Mouse (Mus musculus) cerebellum, adult (tissue): ENCODE data around the gene Zfp219.
A peak's percentile ranks its signal among the peaks of the same experiment; 100 is the strongest.

Source experiments
- ATAC-seq: cut with Nextera tagmentation; 2 replicates; pipeline ENCODE4 v1.9.2; 2017; ENCODE audit warnings: mild to moderate bottlenecking, moderate library complexity, mixed read lengths; ENCODE audit not compliant: insufficient number of reproducible peaks, low FRiP score, low TSS enrichment

Gene Zfp219

DNA sequence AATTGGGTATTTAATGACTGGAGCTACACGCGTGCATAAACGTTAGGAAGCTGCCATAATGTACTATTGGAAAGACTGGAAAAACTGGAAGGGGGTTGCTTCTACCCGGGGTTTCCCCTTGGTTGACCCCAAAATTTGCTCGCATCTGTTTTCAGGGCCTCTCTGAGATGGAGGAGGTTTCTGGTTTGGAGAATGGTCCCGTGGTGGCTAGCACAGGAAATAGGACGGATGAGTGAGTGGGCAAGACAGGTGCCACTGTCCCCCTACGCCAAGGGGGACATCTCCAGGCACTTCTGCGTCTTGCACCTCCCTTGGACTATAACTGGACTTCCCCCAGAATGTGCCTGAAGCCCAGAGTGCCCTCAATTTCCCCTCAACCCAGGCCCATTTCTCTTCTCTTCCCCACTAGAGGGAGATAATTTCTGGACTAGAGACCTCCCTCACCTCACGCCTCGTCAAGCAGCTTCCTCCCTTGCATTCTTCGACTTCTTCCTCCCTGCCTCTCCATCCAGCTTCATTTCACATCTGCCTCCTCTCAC is 1.4 kb downstream of the Zfp219 start:
- peak; percentile 13; the same call in 1 of the 2 replicates for ATAC-seq

DNA sequence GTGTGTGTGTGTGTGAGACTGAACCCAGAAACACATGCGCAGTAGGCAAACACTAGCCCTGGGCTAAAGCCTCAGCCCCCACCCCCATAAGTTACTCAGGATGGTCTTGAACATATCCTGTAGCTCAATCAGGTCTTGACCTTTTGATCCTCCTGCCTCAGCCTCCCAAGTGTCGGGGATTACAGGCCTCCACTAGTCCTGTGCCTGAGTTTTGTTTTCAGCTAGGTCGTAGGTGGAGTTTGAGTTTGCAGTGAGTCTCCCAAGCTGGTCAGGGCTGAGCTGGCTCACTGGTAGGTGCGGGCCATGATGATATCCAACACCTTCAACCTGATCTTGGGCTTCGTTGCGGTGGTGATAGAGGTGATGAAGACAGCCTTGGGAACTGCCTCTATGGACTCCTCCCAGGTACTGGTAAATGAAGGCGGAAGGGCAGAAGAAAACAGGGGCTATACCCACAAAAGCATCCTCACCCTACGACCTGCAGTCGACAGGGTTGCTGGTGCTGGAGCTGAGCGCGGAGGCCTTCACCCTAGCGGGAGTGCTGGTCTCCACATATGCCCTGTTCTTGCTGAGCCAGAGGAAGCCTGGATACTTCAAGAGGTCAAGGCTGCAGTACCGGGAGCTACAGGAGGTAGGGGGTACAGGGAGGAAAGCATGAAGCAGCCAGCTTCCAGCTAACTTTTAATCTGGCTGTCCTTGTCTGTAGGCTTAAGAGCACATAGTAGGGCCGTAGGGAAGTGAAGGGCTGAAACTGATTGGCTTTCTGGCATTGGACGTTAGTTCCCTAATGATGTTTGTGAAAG is 2.1 kb downstream of the Zfp219 start:
- ATAC-seq = no peak

DNA sequence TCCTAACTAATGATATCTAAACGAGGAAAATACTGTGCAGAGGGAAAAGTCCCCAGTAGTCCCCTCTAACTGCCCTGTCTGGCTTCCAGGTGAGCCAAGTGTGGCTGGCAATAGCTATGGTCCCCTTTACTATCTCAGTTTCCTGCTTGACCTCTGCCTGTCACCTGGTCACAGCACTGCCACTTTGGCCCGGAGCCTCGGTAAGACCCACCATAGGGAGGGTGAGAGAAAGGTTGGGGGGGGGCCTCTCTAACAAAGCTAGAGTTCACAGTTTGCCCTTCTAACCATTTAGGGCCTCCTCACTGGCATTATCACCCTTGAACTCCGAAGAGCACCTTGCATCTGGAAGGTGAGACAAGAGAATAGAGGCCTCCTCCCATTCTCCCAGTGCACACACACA is 2.9 kb downstream of the Zfp219 start:
- no peak for ATAC-seq

GRCm38 (mm10) chr14:52016625-52017405 is 3.7 kb downstream of the Zfp219 start:
- no peak for ATAC-seq

GRCm38 (mm10) chr14:52015445-52016100 is 5.0 kb downstream of the Zfp219 start, which contains the start of gene Tmem253:
Gene Tmem253 (plus strand): TSS chr14:52015658.
- no peak for ATAC-seq

- ATAC-seq = no peak
Measured at GRCm38 (mm10) chr14:52014761-52015311, 5.7 kb downstream of the Zfp219 start.

DNA sequence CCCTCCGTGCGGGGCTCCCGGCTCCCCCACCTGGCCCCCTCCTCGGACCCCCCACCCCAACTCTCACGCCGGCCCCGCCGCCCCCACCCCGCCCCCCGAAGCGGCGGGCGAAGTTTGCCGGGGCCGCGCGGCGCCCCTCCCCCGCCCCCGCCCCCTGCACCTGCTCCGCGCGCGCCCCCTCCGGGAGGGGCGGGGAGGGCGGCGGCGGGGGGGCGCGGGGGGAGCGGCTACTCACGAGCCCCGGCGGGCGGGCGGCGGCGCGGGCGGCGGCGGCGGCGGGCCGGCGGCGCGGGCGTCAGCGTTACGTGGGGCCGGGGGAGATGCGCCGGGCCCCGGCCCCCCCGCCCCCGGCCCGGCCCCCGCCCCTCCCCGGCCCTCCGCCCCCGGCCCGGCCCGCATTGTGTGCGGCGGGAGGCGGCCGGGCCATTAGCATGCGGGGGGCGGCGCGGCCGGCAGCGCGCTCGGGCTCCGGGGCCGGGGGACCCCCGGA is 6.2 kb downstream of the Zfp219 start:
- no peak for ATAC-seq

- peak; percentile 11; the same call in 1 of the 2 replicates for ATAC-seq
Measured at GRCm38 (mm10) chr14:52013771-52014219, 6.7 kb downstream of the Zfp219 start.

- no peak for ATAC-seq
Measured at GRCm38 (mm10) chr14:52013021-52013610, 7.4 kb downstream of the Zfp219 start.

DNA sequence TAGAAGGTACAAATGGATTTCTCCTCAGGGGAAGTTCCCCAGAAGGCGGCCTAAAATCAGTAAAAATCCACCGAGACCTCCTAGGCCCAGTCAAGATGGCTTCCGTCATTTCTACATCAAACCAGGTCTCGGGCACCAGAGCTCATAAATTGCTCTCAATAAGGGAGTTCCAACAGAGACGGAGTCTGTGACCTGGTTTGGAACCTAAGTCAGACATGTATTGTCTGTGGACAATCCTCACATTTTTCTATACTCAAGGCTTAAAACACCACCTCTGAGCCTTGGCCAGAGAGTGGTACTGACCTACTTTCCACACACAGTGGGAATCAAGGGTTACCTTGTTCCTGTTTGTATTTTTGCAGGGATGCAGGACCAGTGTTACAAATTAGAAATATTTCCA is 8.0 kb downstream of the Zfp219 start:
- ATAC-seq = no peak

DNA sequence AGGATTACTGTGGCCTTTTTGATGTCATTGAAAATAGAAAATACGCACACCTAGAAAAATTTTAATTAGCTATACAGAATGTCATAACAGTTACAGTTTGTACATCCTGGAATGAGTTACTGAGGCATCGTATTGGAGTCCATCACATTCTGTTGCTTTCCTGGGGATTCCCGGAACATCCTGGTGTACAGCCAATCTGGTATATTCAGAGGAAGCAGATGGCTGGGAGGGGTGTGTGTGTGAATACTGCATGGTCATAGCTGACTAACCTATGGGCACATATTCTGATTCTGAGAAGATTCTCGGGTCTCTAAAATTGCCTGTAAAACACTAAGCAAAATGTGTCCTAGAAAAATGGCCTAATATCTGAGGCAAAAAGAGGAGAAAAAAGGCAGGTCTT is 8.4 kb downstream of the Zfp219 start:
- peak; percentile 26; the same call in 1 of the 2 replicates for ATAC-seq

- no peak for ATAC-seq
Measured at GRCm38 (mm10) chr14:52011683-52012082, 8.8 kb downstream of the Zfp219 start.

GRCm38 (mm10) chr14:52010446-52011111 is 10.0 kb downstream of the Zfp219 start:
- no peak for ATAC-seq

- ATAC-seq = no peak
Measured at GRCm38 (mm10) chr14:52009841-52010240, 10.7 kb downstream of the Zfp219 start.

DNA sequence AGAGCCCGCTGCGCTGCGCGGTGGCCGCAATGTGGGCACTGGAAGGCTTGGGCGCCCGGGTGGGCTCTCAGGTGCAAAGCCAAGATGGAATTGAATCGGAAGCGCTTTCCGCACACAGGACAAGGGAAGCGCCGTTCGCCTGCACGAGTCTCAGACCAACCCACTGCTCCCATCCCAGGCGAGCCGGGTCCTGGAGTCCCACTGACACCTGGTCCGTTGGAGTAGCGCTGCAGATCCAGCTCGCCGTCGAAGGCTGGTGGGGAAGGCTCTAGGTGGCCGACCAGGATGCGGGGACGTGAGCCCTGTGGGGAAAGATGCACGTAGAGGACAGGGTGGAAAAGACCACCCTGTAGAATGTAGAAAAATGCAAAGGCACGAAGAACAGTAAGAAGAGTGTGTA is 11.2 kb downstream of the Zfp219 start:
- no peak for ATAC-seq

GRCm38 (mm10) chr14:52008321-52009203 is 12.0 kb downstream of the Zfp219 start:
- ATAC-seq = peak; percentile 59

- no peak for ATAC-seq
Measured at GRCm38 (mm10) chr14:52006771-52007170, 13.8 kb downstream of the Zfp219 start.

GRCm38 (mm10) chr14:52006241-52006640 is 14.3 kb downstream of the Zfp219 start:
- ATAC-seq = no peak
